Mouse (Mus musculus) liver, embryonic 16.5 days (tissue): ENCODE measurements around the gene Fryl. TPM values are rescaled to one million over a fixed set of nuclear protein-coding genes. Genes with fewer than 3 reads are reported as not detected.

Source experiments
- ATAC-seq: fragments of 200-750 bp; cut with Nextera tagmentation; 2 replicates; pipeline ENCODE4 v1.8.0; 2017; ENCODE audit warnings: low read depth, mild to moderate bottlenecking, moderate number of reproducible peaks, moderate library complexity
- H3K27ac ChIP-seq: fragments of 300-500 bp; sonication (generic); 2 replicates; pipeline ENCODE4 v1.5.1; 2014; ENCODE audit warnings: mild to moderate bottlenecking, low read length
- H3K27me3 ChIP-seq: fragments of 300-500 bp; sonication (generic); 2 replicates; pipeline ENCODE4 v1.6.1; 2014; ENCODE audit warnings: low read depth, low read length, mixed read lengths; ENCODE audit not compliant: control insufficient read depth, insufficient read depth
- H3K36me3 ChIP-seq: fragments of 300-500 bp; sonication (generic); 2 replicates; pipeline ENCODE4 v1.6.1; 2014; ENCODE audit warnings: mild to moderate bottlenecking; ENCODE audit not compliant: control insufficient read depth, insufficient read depth
- H3K4me1 ChIP-seq: fragments of 300-500 bp; sonication (generic); 2 replicates; pipeline ENCODE4 v1.6.1; 2014; ENCODE audit warnings: low read depth, low read length, mixed read lengths; ENCODE audit not compliant: control insufficient read depth
- H3K4me2 ChIP-seq: fragments of 300-500 bp; sonication (generic); 2 replicates; pipeline ENCODE4 v1.6.1; 2014; ENCODE audit warnings: low read depth, low read length, mixed read lengths
- H3K4me3 ChIP-seq: fragments of 300-500 bp; sonication (generic); 2 replicates; pipeline ENCODE4 v1.5.1; 2014; ENCODE audit warnings: low read depth, mild to moderate bottlenecking, low read length
- H3K9ac ChIP-seq: fragments of 300-500 bp; sonication (generic); 2 replicates; pipeline ENCODE4 v1.6.1; 2014; ENCODE audit warnings: low read depth, low read length
- H3K9me3 ChIP-seq: fragments of 300-500 bp; sonication (generic); replicated peaks from 2 replicates; pipeline ENCODE4 v1.6.1; 2016; ENCODE audit warnings: low read length; ENCODE audit not compliant: control insufficient read depth
- whole genome bisulfite sequencing: fragments of 180-500 bp; shearing (Covaris S2); extraction: QIAGEN DNeasy Blood & Tissue Kit; methylation state at CpG from one replicate; pipeline ENCODE4 v1.1.7; 2014; ENCODE audit not compliant: insufficient replicate concordance; 5-methylcytosine and 5-hydroxymethylcytosine counted together
- polyA plus RNA-seq: library from polyadenylated mRNA; unstranded; fragments of >200 nt; fragmentation: Nextera tagmentation; extraction: Ambion mirVana; gene quantifications from 2 replicates; pipeline ENCODE4 v1.2.1, GENCODE M21; 2015

Fryl gene
- polyA plus RNA-seq, 1 experiment from 2014 or later = 44.1 TPM

GRCm38 (mm10) chr5:73061506-73062155 is 194.8 kb downstream of the Fryl start:
- Histone ChIP-seq H3K4me1 (no peaks in the 10 kb centered on the region), H3K27me3 (no peaks in the 10 kb centered on the region), H3K27ac (no peak overlapping the region), H3K4me2 (no peak overlapping the region), H3K9ac (no peak overlapping the region), H3K9me3 (no peaks in the 10 kb centered on the region), H3K4me3 (no peak overlapping the region), H3K36me3 (peaks cover 39% of the 10 kb centered on the region)
- WGBS = 88% methylated on average over 11 of the region's 11 CpGs
- no peak for ATAC-seq

DNA sequence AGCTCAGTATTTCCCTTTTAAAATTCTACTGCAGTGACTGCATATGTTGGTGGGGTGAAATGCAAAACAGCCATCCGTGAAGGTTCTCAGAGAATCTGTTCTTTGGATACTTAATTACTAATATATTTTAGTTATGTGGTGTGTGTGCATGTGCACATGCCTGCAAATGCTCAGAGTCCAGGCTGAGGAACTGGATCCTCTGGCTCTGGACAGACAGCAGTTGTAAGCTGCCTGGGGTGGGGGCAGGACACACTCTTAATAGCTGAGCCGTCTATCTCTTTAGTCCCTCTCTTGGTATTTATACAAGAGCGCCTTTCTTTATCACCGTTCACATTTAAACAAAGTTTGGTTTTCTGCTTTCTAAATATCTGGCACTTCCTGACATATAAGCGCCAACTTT is 199.5 kb downstream of the Fryl start:
- no peaks in the 10 kb centered on the region for H3K27me3 ChIP-seq
- H3K4me2 ChIP-seq = no peak overlapping the region
- no peak overlapping the region for H3K27ac ChIP-seq
- H3K36me3 ChIP-seq = peaks cover 67% of the 10 kb centered on the region
- ATAC-seq = no peak
- no peak overlapping the region for H3K4me3 ChIP-seq
- H3K9ac ChIP-seq = no peak overlapping the region
- H3K9me3 ChIP-seq = no peaks in the 10 kb centered on the region
- H3K4me1 ChIP-seq = no peaks in the 10 kb centered on the region
- 87% methylated on average over 5 of the region's 5 CpGs for WGBS

DNA sequence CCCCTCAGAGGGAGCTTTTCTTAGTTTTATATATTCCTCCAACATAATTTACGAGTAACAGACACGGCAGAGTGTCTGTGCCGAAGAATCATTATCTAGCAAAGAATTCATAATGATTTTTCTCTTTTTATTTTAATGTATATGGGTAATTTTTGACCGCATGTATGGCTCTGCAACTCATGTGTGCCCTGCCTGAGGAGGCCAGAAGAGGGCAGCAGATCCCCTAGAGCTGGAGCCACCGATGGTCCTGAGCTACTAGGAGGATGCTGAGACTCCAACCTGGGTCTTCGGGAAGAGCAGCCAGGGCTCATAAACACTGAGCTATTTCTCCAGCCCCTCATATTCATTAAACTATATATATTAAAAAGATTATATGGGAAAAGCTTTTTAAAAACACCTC is 200.0 kb downstream of the Fryl start:
- 85% methylated on average over 6 of the region's 6 CpGs for WGBS
- H3K4me3 ChIP-seq = no peak overlapping the region
- no peak overlapping the region for H3K4me2 ChIP-seq
- H3K27me3 ChIP-seq = no peaks in the 10 kb centered on the region
- H3K27ac ChIP-seq = no peak overlapping the region
- no peak overlapping the region for H3K9ac ChIP-seq
- peaks cover 72% of the 10 kb centered on the region for H3K36me3 ChIP-seq
- no peaks in the 10 kb centered on the region for H3K9me3 ChIP-seq
- no peak for ATAC-seq
- no peaks in the 10 kb centered on the region for H3K4me1 ChIP-seq

DNA sequence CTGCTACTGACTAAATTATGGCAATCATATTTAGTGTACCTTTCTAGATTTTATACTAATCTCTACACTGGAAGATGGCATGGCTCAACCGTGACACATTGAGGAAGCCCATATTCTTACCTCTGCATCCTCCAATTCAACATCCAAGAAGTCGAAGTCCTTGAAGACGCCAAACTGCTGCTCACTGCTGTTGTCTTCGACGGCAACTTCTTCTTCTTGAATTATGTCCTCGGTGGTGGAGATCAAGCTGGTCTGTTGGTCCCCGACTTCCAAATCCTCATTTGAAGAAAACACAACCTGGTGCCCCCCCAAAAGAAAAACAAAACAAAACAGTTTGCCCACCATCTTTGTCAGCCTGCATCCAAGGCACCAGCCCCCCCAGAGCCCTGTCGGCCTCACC is 202.5 kb downstream of the Fryl start:
- no peak for ATAC-seq
- Histone ChIP-seq H3K4me1 (no peaks in the 10 kb centered on the region), H3K9me3 (no peaks in the 10 kb centered on the region), H3K9ac (no peak overlapping the region), H3K4me2 (no peak overlapping the region), H3K36me3 (peaks cover 85% of the 10 kb centered on the region), H3K27ac (no peak overlapping the region), H3K4me3 (no peak overlapping the region), H3K27me3 (no peaks in the 10 kb centered on the region)
- 90% methylated on average over 8 of the region's 8 CpGs for WGBS

DNA sequence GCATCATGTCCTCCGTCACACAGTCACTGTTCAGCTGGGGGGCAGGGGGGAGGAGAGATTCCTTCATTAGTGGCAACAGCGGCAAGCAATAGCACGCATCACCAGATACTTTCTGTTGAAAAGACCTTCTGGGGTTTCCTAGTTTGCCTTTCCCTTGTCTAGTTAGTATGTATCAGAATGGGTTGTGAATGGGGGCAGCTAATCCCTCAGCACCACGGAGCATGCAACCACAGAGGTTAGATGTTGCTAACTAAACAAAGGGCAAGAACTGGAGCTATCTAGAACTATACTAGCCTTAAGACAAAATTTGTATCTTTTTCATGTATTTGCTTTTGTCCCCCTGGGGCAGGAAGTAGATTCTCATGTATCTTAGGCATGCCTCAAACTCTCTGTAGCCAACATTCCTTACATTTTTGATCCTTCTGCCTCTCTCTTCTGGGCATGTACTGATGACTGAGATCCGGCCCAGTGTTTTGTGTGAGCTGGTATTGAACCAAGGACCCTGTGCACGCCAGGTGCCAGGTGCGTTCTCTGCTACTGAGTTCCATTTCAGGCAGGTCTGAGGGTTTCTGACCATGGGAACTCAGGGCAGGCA is 208.7 kb downstream of the Fryl start:
- Histone ChIP-seq H3K36me3 (peaks cover 79% of the 10 kb centered on the region), H3K27ac (no peak overlapping the region), H3K4me2 (no peak overlapping the region), H3K4me1 (no peaks in the 10 kb centered on the region), H3K9ac (no peak overlapping the region), H3K9me3 (no peaks in the 10 kb centered on the region; the same call in 1 of the 2 replicates), H3K4me3 (no peak overlapping the region), H3K27me3 (no peaks in the 10 kb centered on the region)
- 87% methylated on average over 7 of the region's 7 CpGs for WGBS
- ATAC-seq = no peak

GRCm38 (mm10) chr5:73044055-73044454 is 212.4 kb downstream of the Fryl start:
- Histone ChIP-seq H3K36me3 (peaks cover 51% of the 10 kb centered on the region), H3K9me3 (no peaks in the 10 kb centered on the region; the same call in 1 of the 2 replicates), H3K4me2 (no peak overlapping the region), H3K27me3 (no peaks in the 10 kb centered on the region), H3K4me3 (no peak overlapping the region), H3K9ac (no peak overlapping the region), H3K27ac (no peak overlapping the region), H3K4me1 (no peaks in the 10 kb centered on the region)
- 94% methylated on average over 2 of the region's 2 CpGs for WGBS
- ATAC-seq = no peak

- WGBS = 89% methylated on average over 11 of the region's 11 CpGs
- no peaks in the 10 kb centered on the region for H3K4me1 ChIP-seq
- H3K27ac ChIP-seq = no peak overlapping the region
- peaks cover 40% of the 10 kb centered on the region for H3K36me3 ChIP-seq
- no peaks in the 10 kb centered on the region for H3K27me3 ChIP-seq
- H3K9ac ChIP-seq = no peak overlapping the region
- no peak for ATAC-seq
- no peaks in the 10 kb centered on the region for H3K9me3 ChIP-seq
- no peak overlapping the region for H3K4me2 ChIP-seq
- no peak overlapping the region for H3K4me3 ChIP-seq
Observed at GRCm38 (mm10) chr5:73032481-73032880, 223.9 kb downstream of the Fryl start.

GRCm38 (mm10) chr5:73028646-73029045 is 227.8 kb downstream of the Fryl start:
- Histone ChIP-seq H3K4me1 (no peaks in the 10 kb centered on the region), H3K4me3 (no peak overlapping the region), H3K36me3 (peaks cover 43% of the 10 kb centered on the region), H3K9ac (no peak overlapping the region), H3K4me2 (no peak overlapping the region), H3K27me3 (no peaks in the 10 kb centered on the region), H3K9me3 (no peaks in the 10 kb centered on the region), H3K27ac (no peak overlapping the region)
- ATAC-seq = no peak
- 85% methylated on average over 13 of the region's 13 CpGs for WGBS

GRCm38 (mm10) chr5:73023801-73024200 is 232.6 kb downstream of the Fryl start:
- Histone ChIP-seq H3K36me3 (peaks cover 33% of the 10 kb centered on the region), H3K27ac (no peak overlapping the region), H3K27me3 (no peaks in the 10 kb centered on the region), H3K4me1 (no peaks in the 10 kb centered on the region), H3K4me3 (no peak overlapping the region), H3K4me2 (no peak overlapping the region), H3K9me3 (no peaks in the 10 kb centered on the region), H3K9ac (no peak overlapping the region)
- no peak for ATAC-seq
- WGBS = 91% methylated on average over 13 of the region's 13 CpGs
